Mouse (Mus musculus): ENCODE measurements at regions not wholly inside any gene's neighbourhood (a gene's known extent, or its start where the extent isn't known, plus 50 kb on each side); places are given as distances from the start of the nearest gene placed in this dataset.

DNA sequence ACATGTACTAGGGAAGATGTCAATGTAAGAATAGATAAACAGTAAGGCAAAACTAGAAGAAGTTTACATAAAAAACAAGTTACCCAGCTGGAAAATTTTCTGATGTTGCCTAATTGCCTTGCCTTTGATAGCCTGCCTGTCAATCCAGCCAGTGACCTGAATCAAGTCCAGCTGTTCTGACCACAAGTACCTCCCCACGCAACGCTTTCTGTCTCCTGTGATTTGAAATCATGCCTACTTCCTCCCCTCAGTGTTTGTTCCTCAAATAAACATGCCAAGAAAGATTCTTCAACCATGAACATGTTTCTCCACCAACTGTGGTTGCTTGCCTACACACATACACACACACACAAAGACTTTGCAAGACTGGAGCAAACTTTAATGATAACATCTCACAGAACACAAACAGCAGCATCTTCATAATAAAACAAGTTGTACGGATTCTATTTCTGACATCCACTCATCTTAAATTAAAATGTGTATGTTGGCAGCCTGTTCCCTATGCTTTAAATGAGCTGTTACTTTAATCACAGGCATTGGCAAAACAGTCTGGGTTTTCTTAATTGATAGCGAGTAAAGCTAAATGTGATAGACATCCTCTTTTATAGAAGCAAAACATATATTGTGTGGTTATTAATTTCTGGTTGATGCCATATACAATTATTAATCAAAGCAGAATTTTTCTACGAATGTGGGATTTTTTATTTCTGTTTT, 312.0 kb upstream of the Zc3h15 start:
- TF ChIP-seq CTCF (IDR thresholded peaks at IDR 0.05; ENCODE audit: low read depth, low read length) = no peak
- no peak for TF ChIP-seq POLR2A (IDR thresholded peaks at IDR 0.05; ENCODE audit: insufficient read depth, low read length)
- no peak for TF ChIP-seq EP300 (IDR thresholded peaks at IDR 0.05; ENCODE audit: insufficient read depth, low read depth, low read length)
